Mouse (Mus musculus) retina, adult 2 months (tissue): ENCODE data around the gene Fam151b.

Experiments used
- DNase-seq: peaks from one replicate; pipeline ENCODE4 v3.0.0-alpha.2; 2012; ENCODE audit warnings: low read depth, low spot score

Gene Fam151b

DNA sequence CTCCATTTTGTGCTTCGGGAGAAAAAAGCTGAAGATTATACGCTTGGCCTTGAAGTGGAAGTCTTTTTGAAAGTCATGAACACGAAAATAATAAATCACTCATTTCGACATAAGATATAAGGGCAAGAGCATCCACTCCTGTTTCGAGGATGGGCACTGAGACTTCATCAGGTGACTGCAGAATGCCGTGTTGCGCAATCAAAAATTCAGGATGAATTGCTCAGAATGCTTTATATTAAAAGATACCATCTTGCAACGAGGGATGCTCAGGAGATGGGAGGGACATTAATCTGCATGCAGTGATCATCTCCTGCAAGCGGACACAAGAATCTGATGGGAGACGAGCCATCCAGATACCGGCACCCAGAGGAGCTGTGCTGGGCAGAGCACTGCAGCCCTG is 64.2 kb downstream of the Fam151b start:
- no peak for DNase-seq

GRCm38 (mm10) chr13:92410486-92410885 is 73.3 kb downstream of the Fam151b start:
- DNase-seq = no peak

DNA sequence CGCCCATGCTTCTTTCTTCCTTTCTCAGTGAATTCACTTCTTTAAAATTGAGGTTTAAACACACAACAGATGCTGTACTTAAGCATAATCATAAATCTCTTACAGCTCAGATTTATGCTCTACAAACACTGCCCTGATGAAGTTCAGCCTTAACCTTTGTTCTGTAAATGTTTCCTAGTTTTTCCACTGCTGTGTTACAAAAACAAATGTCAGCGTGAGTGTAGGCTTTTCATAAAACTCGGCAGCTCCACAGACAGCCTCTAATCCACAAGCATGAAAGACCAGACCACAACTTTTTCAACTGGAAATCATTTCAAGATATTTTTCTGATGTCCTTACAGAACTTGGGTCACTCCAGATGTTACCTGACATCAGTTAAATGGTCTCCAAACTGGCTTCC is 80.3 kb downstream of the Fam151b start:
- no peak for DNase-seq

DNA sequence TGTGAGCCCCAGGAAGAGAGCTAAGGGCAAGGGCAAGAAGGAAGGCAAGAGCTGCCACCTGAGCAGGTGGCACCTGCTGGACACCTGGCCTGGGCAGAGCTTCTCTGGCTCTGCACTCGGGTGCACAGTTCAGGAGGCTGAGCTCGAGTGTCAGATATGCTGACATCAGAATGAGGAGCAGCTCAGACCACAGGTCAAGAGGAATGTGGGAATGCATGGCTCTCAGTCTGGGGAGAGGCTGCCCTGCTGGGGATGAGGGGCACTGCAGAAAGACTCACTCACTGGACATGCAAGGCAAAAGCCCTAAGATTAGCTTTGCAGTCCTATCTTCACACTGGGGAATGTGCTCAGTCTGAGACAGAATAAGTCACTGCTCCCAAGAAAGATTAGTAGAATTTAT is 81.8 kb downstream of the Fam151b start:
- DNase-seq = no peak
